Mouse (Mus musculus) CH12.LX (cell line): ENCODE measurements around the gene Ttc33. TPM values are rescaled to one million over a fixed set of nuclear protein-coding genes. Genes with fewer than 3 reads are reported as not detected.

ENCODE experiments used
- DNase-seq: peaks from one replicate; pipeline ENCODE4 v3.0.0-alpha.2; 2013; ENCODE audit errors: extremely low read depth
- H3K27ac ChIP-seq: 2 replicates; pipeline ENCODE4 v1.5.1; 2012; ENCODE audit warnings: low read depth, mild to moderate bottlenecking, control low read depth, moderate library complexity; ENCODE audit not compliant: insufficient read depth
- H3K27me3 ChIP-seq: replicated peaks from 2 replicates; pipeline ENCODE3; 2012; ENCODE audit warnings: inconsistent platforms
- H3K36me3 ChIP-seq, 2 experiments: replicated peaks in 1 of 2; 2 replicates each; pipeline versions ENCODE3 to v1.6.1; 2012; ENCODE audit warnings: inconsistent platforms in 1 of 2, low read length in 1 of 2, mild to moderate bottlenecking in 1 of 2, mixed read lengths in 1 of 2, moderate library complexity in 1 of 2; ENCODE audit not compliant: control insufficient read depth in 1 of 2, insufficient read depth in 1 of 2
- H3K4me1 ChIP-seq, 2 experiments: 2 replicates each; pipeline ENCODE4 v1.6.1; 2012; ENCODE audit warnings: inconsistent platforms in 1 of 2, moderate library complexity in 1 of 2; ENCODE audit not compliant: insufficient read depth in 2 of 2, control insufficient read depth in 1 of 2
- H3K4me2 ChIP-seq: 2 replicates; pipeline ENCODE4 v1.6.1; 2012; ENCODE audit warnings: low read depth, mild to moderate bottlenecking, control low read depth; ENCODE audit not compliant: poor library complexity, insufficient read depth, severe bottlenecking
- H3K4me3 ChIP-seq, 3 experiments: fragments of 150-350 bp in 1 of 3; sonication (generic) in 1 of 3; replicated peaks in 1 of 3; 2 replicates each; pipeline versions ENCODE3 to v1.5.1; 2011 to 2012; ENCODE audit warnings: low read depth in 2 of 3, low read length in 2 of 3, mild to moderate bottlenecking in 2 of 3, moderate library complexity in 2 of 3, control low read depth in 1 of 3, improper control_type of control experiment in 1 of 3, inconsistent platforms in 1 of 3, mixed read lengths in 1 of 3; ENCODE audit not compliant: poor library complexity in 1 of 3
- H3K79me2 ChIP-seq: replicated peaks from 2 replicates; pipeline ENCODE4 v1.6.1; 2012; ENCODE audit warnings: mild to moderate bottlenecking, moderate library complexity; ENCODE audit not compliant: control insufficient read depth, poor library complexity, insufficient read depth, severe bottlenecking; ENCODE audit errors: extremely low read depth
- H3K9ac ChIP-seq: 2 replicates; pipeline ENCODE4 v1.6.1; 2012; ENCODE audit warnings: low read depth, mild to moderate bottlenecking, control low read depth, moderate library complexity; ENCODE audit not compliant: insufficient read depth
- H3K9me3 ChIP-seq: replicated peaks from 2 replicates; pipeline ENCODE3; 2012; ENCODE audit warnings: low read length, inconsistent platforms, mixed read lengths
- BHLHE40 ChIP-seq: IDR thresholded peaks from 2 replicates; pipeline ENCODE4 v1.6.1; 2011; ENCODE audit warnings: mild to moderate bottlenecking, low read depth, low read length, improper control_type of control experiment
- CTCF ChIP-seq, 2 experiments: IDR thresholded peaks in 1 of 2; conservative IDR thresholded peaks in 1 of 2; 2 replicates each; pipeline ENCODE4 v1.5.1; 2011 to 2012; ENCODE audit warnings: low read depth in 2 of 2, low read length in 2 of 2, improper control_type of control experiment in 1 of 2, inconsistent platforms in 1 of 2, mild to moderate bottlenecking in 1 of 2, moderate library complexity in 1 of 2
- E2F4 ChIP-seq: IDR thresholded peaks from 2 replicates; pipeline ENCODE4 v1.6.1; 2011; ENCODE audit warnings: low read depth, low read length, improper control_type of control experiment; ENCODE audit not compliant: insufficient replicate concordance
- EP300 ChIP-seq: IDR thresholded peaks from 2 replicates; pipeline ENCODE4 v1.6.1; 2011; ENCODE audit warnings: low read length, improper control_type of control experiment
- IRF4 ChIP-seq: IDR thresholded peaks from 2 replicates; pipeline ENCODE4 v1.6.1; 2014; ENCODE audit warnings: low read depth, mild to moderate bottlenecking, inconsistent platforms, low read length, improper control_type of control experiment
- KAT2A ChIP-seq: IDR thresholded peaks from 2 replicates; pipeline ENCODE4 v1.6.1; 2012; ENCODE audit warnings: low read length, improper control_type of control experiment, inconsistent platforms; ENCODE audit not compliant: insufficient replicate concordance
- MAFK ChIP-seq: IDR thresholded peaks from 2 replicates; pipeline ENCODE4 v1.6.1; 2011; ENCODE audit warnings: low read length, improper control_type of control experiment; ENCODE audit not compliant: insufficient replicate concordance
- MAX ChIP-seq: IDR thresholded peaks from 2 replicates; pipeline ENCODE4 v1.6.1; 2011; ENCODE audit warnings: low read length, improper control_type of control experiment
- MAZ ChIP-seq: IDR thresholded peaks from 2 replicates; pipeline ENCODE4 v1.6.1; 2012; ENCODE audit warnings: low read depth, mild to moderate bottlenecking, inconsistent platforms, low read length, improper control_type of control experiment, moderate library complexity
- MEF2A ChIP-seq: IDR thresholded peaks from 2 replicates; pipeline ENCODE4 v1.6.1; 2014; ENCODE audit warnings: low read depth, mild to moderate bottlenecking, inconsistent platforms, low read length, improper control_type of control experiment, borderline replicate concordance
- MXI1 ChIP-seq: IDR thresholded peaks from 2 replicates; pipeline ENCODE4 v1.6.1; 2011; ENCODE audit warnings: mild to moderate bottlenecking, low read depth, low read length, improper control_type of control experiment
- RAD21 ChIP-seq: IDR thresholded peaks from 2 replicates; pipeline ENCODE4 v1.6.1; 2011; ENCODE audit warnings: low read depth, mild to moderate bottlenecking, low read length, improper control_type of control experiment, moderate library complexity
- SIN3A ChIP-seq: IDR thresholded peaks from 2 replicates; pipeline ENCODE4 v1.6.1; 2012; ENCODE audit warnings: low read length, improper control_type of control experiment, inconsistent platforms
- SMC3 ChIP-seq: IDR thresholded peaks from 2 replicates; pipeline ENCODE4 v1.6.1; 2011; ENCODE audit warnings: low read depth, low read length, improper control_type of control experiment
- USF1 ChIP-seq: IDR thresholded peaks from 2 replicates; pipeline ENCODE4 v1.6.1; 2014; ENCODE audit warnings: low read depth, mild to moderate bottlenecking, inconsistent platforms, low read length, improper control_type of control experiment
- USF2 ChIP-seq: conservative IDR thresholded peaks from 2 replicates; pipeline ENCODE4 v1.6.1; 2011; ENCODE audit warnings: low read depth, low read length, improper control_type of control experiment
- ZC3H11A ChIP-seq: IDR thresholded peaks from 2 replicates; pipeline ENCODE4 v1.6.1; 2012; ENCODE audit warnings: low read depth, mild to moderate bottlenecking, inconsistent platforms, low read length, improper control_type of control experiment
- ZKSCAN1 ChIP-seq: IDR thresholded peaks from 2 replicates; pipeline ENCODE4 v1.6.1; 2012; ENCODE audit warnings: low read depth, inconsistent platforms, low read length, improper control_type of control experiment, borderline replicate concordance
- ZMIZ1 ChIP-seq: IDR thresholded peaks from 2 replicates; pipeline ENCODE4 v1.6.1; 2012; ENCODE audit warnings: low read depth, mild to moderate bottlenecking, inconsistent platforms, low read length, improper control_type of control experiment
- dilution Hi-C: fragments of 300-500 bp; cut with MboI; formaldehyde crosslinking; loops from 2 replicates; pipeline ENCODE4 v1.14.3; 2020; ENCODE audit warnings: low sequenced_read_pairs; ENCODE audit not compliant: extremely low pct_unique_long_range_greater_than_20kb, extremely low pct_ligation_motif_present
- in situ Hi-C: fragments of 300-500 bp; cut with MboI; formaldehyde crosslinking; loops from 3 replicates; pipeline ENCODE4 v1.14.3; 2019; ENCODE audit warnings: low sequenced_read_pairs, low pct_ligation_motif_present, low pct_unique_long_range_greater_than_20kb, mixed read lengths
- polyA plus RNA-seq: library from polyadenylated mRNA; unstranded; fragments of >175 nt; gene quantifications from 2 replicates; pipeline ENCODE4 v1.2.1, GENCODE M21; 2012; ENCODE audit warnings: low read depth; ENCODE audit not compliant: insufficient read length
- total RNA-seq, 2 experiments: library from RNA; depleted of rRNA; stranded (reverse); fragments of 300-350 nt in 1 of 2; fragments of >200 nt in 1 of 2; gene quantifications; 2 replicates each; pipeline ENCODE4 v1.2.3; 2012 to 2014

Gene Ttc33
- total and polyA plus RNA-seq, 3 experiments, result 24.5 to 53.6 (median 34.8) TPM

DNA sequence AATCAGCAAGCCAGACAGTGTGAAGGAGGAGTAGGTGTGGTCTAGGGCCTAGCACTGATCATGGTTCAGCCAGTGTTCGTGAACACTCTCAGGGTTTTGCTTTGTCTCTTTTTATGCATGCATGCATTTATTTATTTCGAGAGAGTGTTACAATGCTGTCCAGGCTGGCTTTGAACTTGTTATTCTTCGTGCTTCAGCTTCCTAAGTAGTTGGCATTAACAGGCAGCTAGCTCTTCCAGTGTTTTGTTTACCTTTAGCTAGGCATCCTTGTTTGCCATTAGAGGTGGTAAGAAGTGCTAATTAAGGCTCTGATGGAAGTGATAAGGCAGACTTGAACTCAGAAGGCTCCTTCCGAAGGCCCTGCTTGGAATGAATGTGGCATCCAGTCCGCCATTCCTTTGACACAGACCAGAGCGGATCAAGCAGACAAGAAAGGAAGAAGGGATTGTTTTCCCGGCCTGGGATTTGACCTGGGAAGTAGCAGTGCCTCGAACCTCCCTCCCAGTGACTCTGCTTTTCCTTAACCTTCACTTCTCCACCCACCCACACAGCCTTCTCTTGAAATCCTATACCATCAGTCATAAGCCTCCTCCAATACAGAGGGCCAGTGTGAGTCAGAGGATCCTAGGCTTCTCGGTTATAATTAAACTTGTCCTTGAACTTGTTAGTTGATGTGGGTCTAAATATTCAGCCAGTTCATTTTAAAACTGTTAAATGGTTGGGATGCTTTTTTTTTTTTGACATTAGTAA lies 40.0 kb upstream of the Ttc33 start:
- no peaks in the 10 kb centered on the region for H3K9me3 ChIP-seq
- no peak for DNase-seq
- no peak for TF ChIP-seq EP300
- TF ChIP-seq MEF2A, result no peak
- TF ChIP-seq SMC3, result no peak
- TF ChIP-seq IRF4, result no peak
- TF ChIP-seq MAZ, result no peak
- TF ChIP-seq E2F4, result no peak
- TF ChIP-seq RAD21, result no peak
- TF ChIP-seq CTCF (conservative IDR thresholded peaks at IDR 0.05 in 1 of 2, IDR thresholded peaks at IDR 0.05 in 1 of 2; ENCODE audit: low read depth in 2 of 2, low read length in 2 of 2), result no peak
- no peak for TF ChIP-seq MAFK
- no peak for TF ChIP-seq ZC3H11A
- no peak for TF ChIP-seq USF1
- TF ChIP-seq ZMIZ1, result no peak
- no peak for TF ChIP-seq MAX
- TF ChIP-seq KAT2A, result no peak
- TF ChIP-seq, all 38 proteins: peak for 0
- H3K4me3 ChIP-seq, result peak overlapping the region; percentile 26 to 89 (median 89)
- H3K79me2 ChIP-seq, result peaks cover 39% of the 10 kb centered on the region
- peaks cover 2 to 20% of the 10 kb centered on the region in 2 experiments for H3K36me3 ChIP-seq
- no peak overlapping the region for H3K9ac ChIP-seq
- H3K27ac ChIP-seq, result no peak overlapping the region
- no peaks in the 10 kb centered on the region for H3K27me3 ChIP-seq
- peak overlapping the region; percentile 63 for H3K4me2 ChIP-seq
- in situ Hi-C loops (no loop called here), dilution Hi-C loops (no loop called here)
- H3K4me1 ChIP-seq, result peaks cover 8 to 28% of the 10 kb centered on the region in 2 experiments

DNA sequence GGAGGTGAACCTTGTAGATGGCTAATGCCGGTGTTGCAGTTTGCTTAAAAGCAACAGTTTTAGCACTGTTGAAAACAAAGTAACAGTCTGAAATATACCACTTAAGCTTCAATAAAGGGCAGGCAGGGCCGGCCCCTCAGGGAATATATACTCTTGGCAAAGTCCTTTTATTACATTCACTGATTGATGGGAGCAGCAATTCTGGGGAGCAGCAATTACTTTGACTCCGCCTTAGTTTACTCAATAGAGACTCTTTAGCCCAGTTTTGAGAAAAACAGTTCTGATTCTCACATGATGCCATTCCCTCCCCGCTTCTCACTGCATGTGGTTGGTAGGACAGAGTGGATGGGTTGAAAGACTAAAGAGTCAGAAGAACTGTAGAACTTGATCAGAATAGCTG lies 36.1 kb upstream of the Ttc33 start:
- Histone ChIP-seq H3K4me3 (no peak overlapping the region), H3K9me3 (no peaks in the 10 kb centered on the region), H3K36me3 (peaks cover 2 to 27% of the 10 kb centered on the region in 2 experiments), H3K4me2 (no peak overlapping the region), H3K4me1 (peaks cover 8 to 24% of the 10 kb centered on the region in 2 experiments), H3K9ac (no peak overlapping the region), H3K27me3 (no peaks in the 10 kb centered on the region), H3K79me2 (peaks cover 59% of the 10 kb centered on the region), H3K27ac (no peak overlapping the region)
- in situ Hi-C loops, result no loop called here
- DNase-seq, result no peak
- TF ChIP-seq MXI1 (no peak), USF2 (no peak), MAFK (no peak), BHLHE40 (no peak), ZKSCAN1 (no peak), SIN3A (no peak)
- dilution Hi-C loops, result no loop called here
